Mouse (Mus musculus): Measurements from ENCODE around the gene Olfr32. TPM values are rescaled to one million over a fixed set of nuclear protein-coding genes. Genes with fewer than 3 reads are reported as not detected.
"Not testable (repeated sequence)": the region's sequence is repeated elsewhere in the genome, so short reads cannot be mapped to it uniquely, and the experiment has no call there.

The Olfr32 gene
- not detected in 2 replicates for polyA plus RNA-seq (2014; fragmentation: Nextera tagmentation; extraction: Ambion mirVana)

DNA sequence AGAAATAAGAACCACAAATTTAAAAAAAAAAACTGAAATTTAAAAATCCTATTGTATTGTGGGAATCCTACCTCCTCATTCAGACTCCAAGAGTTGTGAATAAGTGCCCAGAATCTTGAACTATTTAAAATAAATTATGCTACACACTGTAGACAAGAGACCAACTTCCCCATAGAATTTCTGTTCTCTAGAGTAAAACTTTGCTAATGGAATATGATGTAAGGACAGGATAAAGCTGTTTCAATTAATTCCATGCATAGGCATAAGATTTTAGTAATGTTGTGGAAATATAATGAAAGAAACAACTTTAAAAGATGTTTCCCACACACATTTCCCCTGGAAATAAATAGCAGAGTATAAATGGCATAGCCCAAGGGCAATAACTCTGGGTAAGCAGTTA, at the start of gene Olfr32:
Olfr32 (minus strand) TSS at position 101 of the 400 bp plus-strand sequence.
- Histone ChIP-seq H3K4me1 (replicated peaks; ENCODE audit: control insufficient read depth, insufficient read depth, low read length) (no peaks in the 10 kb centered on the region), H3K4me3 (ENCODE audit: low read depth, low read length) (no peak within 1 kb of the TSS), H3K36me3 (ENCODE audit: control insufficient read depth, insufficient read depth, low read length) (no peaks in the 10 kb centered on the region), H3K27me3 (replicated peaks; ENCODE audit: control insufficient read depth, insufficient read depth, low read length) (no peaks in the 10 kb centered on the region), H3K4me2 (no peak within 1 kb of the TSS), H3K27ac (ENCODE audit: low read depth, low read length) (no peak within 1 kb of the TSS), H3K9ac (ENCODE audit: low read depth, low read length) (no peak within 1 kb of the TSS), H3K9me3 (ENCODE audit: control insufficient read depth, low read length) (no peaks in the 10 kb centered on the region)
- DNase-seq (ENCODE audit: low spot score) = no peak
- no peak for ATAC-seq (replicated peaks; ENCODE audit: low FRiP score)

DNA sequence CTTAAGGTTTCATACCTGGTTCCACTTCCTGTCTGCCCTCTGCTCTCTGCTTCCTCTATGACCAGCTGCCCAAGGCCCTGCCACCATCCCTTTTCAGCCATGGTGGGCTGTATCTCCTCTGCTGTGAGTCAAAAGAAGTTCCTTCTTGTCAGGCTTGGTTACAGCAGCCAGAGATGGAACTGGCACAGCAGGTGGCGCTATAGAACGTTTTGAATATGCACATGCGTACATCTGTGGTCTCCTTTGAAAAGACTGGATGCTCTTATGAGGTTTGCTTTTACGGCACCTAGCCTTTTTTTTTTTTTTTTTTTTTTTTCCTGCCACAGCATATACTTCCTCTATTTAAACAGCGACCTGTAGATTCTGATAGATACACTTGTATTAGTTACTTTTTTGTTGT, 45.0 kb upstream of the Olfr32 start:
- H3K4me2 ChIP-seq = not testable (repeated sequence)

DNA sequence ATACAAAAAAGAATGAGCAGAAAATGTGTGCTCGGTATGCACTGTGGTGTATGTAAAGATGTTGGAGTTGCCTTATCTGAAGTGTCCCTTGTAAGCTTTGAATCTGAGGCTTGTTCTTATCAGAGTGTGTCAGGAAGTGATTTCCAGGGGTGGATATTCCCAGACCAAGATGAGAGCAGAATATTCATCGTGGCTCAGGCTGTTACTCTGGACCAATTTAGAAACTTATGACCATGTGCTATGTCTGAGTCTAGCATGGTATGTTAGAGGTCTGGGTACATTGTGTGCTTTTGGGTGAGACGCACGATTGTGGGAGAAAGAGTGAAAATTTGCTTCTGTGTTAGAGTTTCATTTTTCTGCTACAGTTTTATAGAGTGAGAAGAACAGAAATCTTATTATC, 44.0 kb upstream of the Olfr32 start:
- not testable (repeated sequence) for H3K4me1 ChIP-seq (replicated peaks; ENCODE audit: control insufficient read depth, insufficient read depth, low read length); H3K4me3 ChIP-seq (ENCODE audit: low read depth, low read length); ATAC-seq (replicated peaks; ENCODE audit: low FRiP score); H3K9me3 ChIP-seq (ENCODE audit: control insufficient read depth, low read length); H3K36me3 ChIP-seq (ENCODE audit: control insufficient read depth, insufficient read depth, low read length); H3K9ac ChIP-seq (ENCODE audit: low read depth, low read length); H3K27me3 ChIP-seq (replicated peaks; ENCODE audit: control insufficient read depth, insufficient read depth, low read length); H3K4me2 ChIP-seq; DNase-seq (ENCODE audit: low spot score); H3K27ac ChIP-seq (ENCODE audit: low read depth, low read length)
- no CpG with 5 or more reads among the region's 4 CpGs for WGBS

More for the DNA sequence above, 45.0 kb upstream of the Olfr32 start:
- not testable (repeated sequence) for H3K4me1 ChIP-seq (replicated peaks; ENCODE audit: control insufficient read depth, insufficient read depth, low read length); DNase-seq (ENCODE audit: low spot score); H3K9me3 ChIP-seq (ENCODE audit: control insufficient read depth, low read length); ATAC-seq (replicated peaks; ENCODE audit: low FRiP score); H3K27ac ChIP-seq (ENCODE audit: low read depth, low read length); H3K4me3 ChIP-seq (ENCODE audit: low read depth, low read length); H3K36me3 ChIP-seq (ENCODE audit: control insufficient read depth, insufficient read depth, low read length); H3K27me3 ChIP-seq (replicated peaks; ENCODE audit: control insufficient read depth, insufficient read depth, low read length); H3K9ac ChIP-seq (ENCODE audit: low read depth, low read length)
- no CpG with 5 or more reads among the region's 5 CpGs for WGBS

DNA sequence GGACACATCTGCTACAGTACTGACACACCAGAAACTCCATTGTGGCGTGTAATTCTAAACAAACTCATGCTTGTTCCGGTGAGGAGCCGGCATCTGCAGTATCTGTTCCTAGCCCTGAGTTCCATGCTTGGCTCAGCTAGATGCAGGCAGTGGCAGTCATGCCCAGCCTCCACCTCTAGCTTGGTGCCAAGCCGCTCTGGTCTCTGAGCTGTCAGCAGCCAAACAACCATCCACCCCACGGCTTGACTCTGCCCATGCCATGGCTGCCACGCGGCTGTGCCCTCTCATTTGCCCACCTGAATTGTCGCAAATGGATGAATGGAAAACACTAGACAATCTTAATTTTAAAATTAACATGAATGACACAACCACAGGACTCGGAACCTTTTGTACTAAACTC, 11.8 kb upstream of the Olfr32 start:
- no peak overlapping the region for H3K4me3 ChIP-seq (ENCODE audit: low read depth, low read length)
- no peak overlapping the region for H3K9ac ChIP-seq (ENCODE audit: low read depth, low read length)
- H3K27ac ChIP-seq (ENCODE audit: low read depth, low read length) = no peak overlapping the region
- DNase-seq (ENCODE audit: low spot score) (no peak), ATAC-seq (replicated peaks; ENCODE audit: low FRiP score) (no peak)
- no peaks in the 10 kb centered on the region for H3K4me1 ChIP-seq (replicated peaks; ENCODE audit: control insufficient read depth, insufficient read depth, low read length)
- no peaks in the 10 kb centered on the region for H3K36me3 ChIP-seq (ENCODE audit: control insufficient read depth, insufficient read depth, low read length)
- WGBS = 83% methylated on average over 9 of the region's 9 CpGs
- no peaks in the 10 kb centered on the region for H3K27me3 ChIP-seq (replicated peaks; ENCODE audit: control insufficient read depth, insufficient read depth, low read length)
- H3K4me2 ChIP-seq = no peak overlapping the region
- H3K9me3 ChIP-seq (ENCODE audit: control insufficient read depth, low read length) = no peaks in the 10 kb centered on the region

DNA sequence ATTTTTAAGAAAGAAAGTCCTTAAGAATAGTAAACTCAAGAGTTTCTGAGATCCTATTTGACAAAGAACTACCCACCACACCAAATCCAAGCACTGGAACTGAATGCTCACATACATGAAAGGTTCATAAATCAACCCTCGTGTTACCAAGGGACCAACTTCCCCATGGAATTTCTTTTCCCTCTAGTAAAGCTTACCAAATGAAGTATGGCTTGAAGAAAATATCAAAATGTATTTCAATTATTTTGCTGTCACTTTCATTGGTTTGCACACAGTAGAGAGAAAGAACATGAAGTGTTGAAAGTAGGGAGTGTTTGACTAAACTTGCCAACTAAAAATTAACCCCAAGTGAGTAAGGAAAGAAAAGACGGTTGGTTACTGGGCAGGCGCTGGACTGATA, 10.9 kb upstream of the Olfr32 start, which contains the start of gene Olfr1270:
Olfr1270 (minus strand) TSS at position 101 of the 400 bp plus-strand sequence.
- H3K4me3 ChIP-seq (ENCODE audit: low read depth, low read length) = no peak within 1 kb of the TSS
- H3K36me3 ChIP-seq (ENCODE audit: control insufficient read depth, insufficient read depth, low read length) = no peaks in the 10 kb centered on the region
- H3K4me1 ChIP-seq (replicated peaks; ENCODE audit: control insufficient read depth, insufficient read depth, low read length) = no peaks in the 10 kb centered on the region
- no peak within 1 kb of the TSS for H3K9ac ChIP-seq (ENCODE audit: low read depth, low read length)
- ATAC-seq (replicated peaks; ENCODE audit: low FRiP score) (no peak), DNase-seq (ENCODE audit: low spot score) (no peak)
- H3K27ac ChIP-seq (ENCODE audit: low read depth, low read length) = no peak within 1 kb of the TSS
- no peaks in the 10 kb centered on the region for H3K27me3 ChIP-seq (replicated peaks; ENCODE audit: control insufficient read depth, insufficient read depth, low read length)
- no peaks in the 10 kb centered on the region for H3K9me3 ChIP-seq (ENCODE audit: control insufficient read depth, low read length)
- no peak within 1 kb of the TSS for H3K4me2 ChIP-seq
- 75% methylated on average over 3 of the region's 3 CpGs for WGBS

- Histone ChIP-seq H3K9me3 (ENCODE audit: control insufficient read depth, low read length) (no peaks in the 10 kb centered on the region), H3K4me1 (replicated peaks; ENCODE audit: control insufficient read depth, insufficient read depth, low read length) (no peaks in the 10 kb centered on the region), H3K9ac (ENCODE audit: low read depth, low read length) (no peak within 1 kb of the TSS), H3K27me3 (replicated peaks; ENCODE audit: control insufficient read depth, insufficient read depth, low read length) (no peaks in the 10 kb centered on the region), H3K36me3 (ENCODE audit: control insufficient read depth, insufficient read depth, low read length) (no peaks in the 10 kb centered on the region), H3K4me2 (no peak within 1 kb of the TSS), H3K4me3 (ENCODE audit: low read depth, low read length) (no peak within 1 kb of the TSS), H3K27ac (ENCODE audit: low read depth, low read length) (no peak within 1 kb of the TSS)
- no peak for DNase-seq (ENCODE audit: low spot score)
- ATAC-seq (replicated peaks; ENCODE audit: low FRiP score) = no peak
- whole genome bisulfite sequencing = 73% methylated on average over 1 of the region's 1 CpGs
Measured at GRCm38 (mm10) chr2:90121312-90121711, 20.8 kb downstream of the Olfr32 start, which contains the start of gene Olfr1269. Olfr1269 (minus strand) TSS chr2:90121412.

Other genes starting within 250 kb of the Olfr32 start
- gene Olfr1258, start 215.0 kb downstream of the Olfr32 start, polyA plus RNA-seq (2014; fragmentation: Nextera tagmentation; extraction: Ambion mirVana) = not detected in 2 replicates
- not detected in 2 replicates for gene Olfr1259, start 193.6 kb downstream of the Olfr32 start, polyA plus RNA-seq (2014; fragmentation: Nextera tagmentation; extraction: Ambion mirVana)
- not detected in 2 replicates for gene Olfr1260, start 168.0 kb downstream of the Olfr32 start, polyA plus RNA-seq (2014; fragmentation: Nextera tagmentation; extraction: Ambion mirVana)
- gene Olfr1261, start 151.1 kb downstream of the Olfr32 start, polyA plus RNA-seq (2014; fragmentation: Nextera tagmentation; extraction: Ambion mirVana) = not detected in 2 replicates
- not detected in 2 replicates for gene Olfr1262, start 142.2 kb downstream of the Olfr32 start, polyA plus RNA-seq (2014; fragmentation: Nextera tagmentation; extraction: Ambion mirVana)
- gene Olfr1263, start 130.2 kb downstream of the Olfr32 start, polyA plus RNA-seq (2014; fragmentation: Nextera tagmentation; extraction: Ambion mirVana) = not detected in 2 replicates
- not detected in 2 replicates for gene Olfr1264, start 116.7 kb downstream of the Olfr32 start, polyA plus RNA-seq (2014; fragmentation: Nextera tagmentation; extraction: Ambion mirVana)
- gene Olfr1265, start 107.0 kb downstream of the Olfr32 start, polyA plus RNA-seq (2014; fragmentation: Nextera tagmentation; extraction: Ambion mirVana) = not detected in 2 replicates
- not detected in 2 replicates for gene Olfr140, start 78.7 kb downstream of the Olfr32 start, polyA plus RNA-seq (2014; fragmentation: Nextera tagmentation; extraction: Ambion mirVana)
- not detected in 2 replicates for gene Olfr1269, start 20.9 kb downstream of the Olfr32 start, polyA plus RNA-seq (2014; fragmentation: Nextera tagmentation; extraction: Ambion mirVana)
- not detected in 2 replicates for gene Olfr1270, start 10.8 kb upstream of the Olfr32 start, polyA plus RNA-seq (2014; fragmentation: Nextera tagmentation; extraction: Ambion mirVana)
- gene Olfr1506, start 82.2 kb upstream of the Olfr32 start, polyA plus RNA-seq (2014; fragmentation: Nextera tagmentation; extraction: Ambion mirVana) = not detected in 2 replicates
- gene Olfr142, start 115.3 kb upstream of the Olfr32 start, polyA plus RNA-seq (2014; fragmentation: Nextera tagmentation; extraction: Ambion mirVana) = not detected in 2 replicates
- gene Olfr1271, start 128.7 kb upstream of the Olfr32 start, polyA plus RNA-seq (2014; fragmentation: Nextera tagmentation; extraction: Ambion mirVana) = not detected in 2 replicates
- gene Olfr1272, start 150.5 kb upstream of the Olfr32 start, polyA plus RNA-seq (2014; fragmentation: Nextera tagmentation; extraction: Ambion mirVana) = not detected in 2 replicates
- gene Gm13769, start 179.9 kb upstream of the Olfr32 start, polyA plus RNA-seq (2014; fragmentation: Nextera tagmentation; extraction: Ambion mirVana) = not detected in 2 replicates

Measured in liver, embryonic 11.5 days (tissue).